Mouse (Mus musculus): ENCODE data around the gene Ankle2. TPM values are rescaled to one million over a fixed set of nuclear protein-coding genes. Genes with fewer than 3 reads are reported as not detected.

The Ankle2 gene
- total RNA-seq (2023) = 74.5 to 81.8 TPM (median 79.4 TPM) in 4 replicates

DNA sequence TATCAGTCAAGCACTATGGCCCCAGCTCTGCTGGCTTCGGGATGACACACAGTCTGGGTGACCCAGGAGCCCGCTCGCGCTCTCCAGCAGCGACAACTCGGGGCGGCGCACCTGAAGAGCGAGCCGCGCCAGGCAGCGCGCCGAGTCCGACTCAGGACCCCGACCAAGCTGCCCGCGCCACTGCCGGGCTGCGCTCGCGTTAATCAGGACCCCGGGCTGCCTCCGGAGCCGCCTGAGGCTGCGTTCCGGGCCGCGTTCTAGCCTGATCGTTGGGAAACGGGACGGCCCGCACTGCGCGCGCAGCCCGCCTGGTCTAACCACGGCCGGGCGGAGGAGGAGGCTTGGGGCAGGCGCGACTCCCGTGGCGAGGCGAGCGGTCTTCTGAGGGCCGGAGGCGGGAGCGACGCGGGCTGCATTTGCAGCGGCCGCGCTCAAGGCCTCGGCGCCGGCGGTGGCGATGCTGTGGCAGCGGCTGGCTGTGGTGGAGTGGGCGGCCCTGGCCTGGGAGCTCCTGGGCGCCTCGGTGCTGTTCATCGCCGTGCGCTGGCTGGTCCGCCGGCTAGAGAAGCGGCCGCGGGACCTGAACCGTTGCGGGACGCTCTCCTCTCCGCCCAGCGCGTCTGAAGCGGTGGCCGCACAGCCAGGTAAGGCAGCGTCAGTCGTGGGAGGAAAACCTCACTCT lies at the start of gene Ankle2:
Ankle2 (plus strand) TSS at position 225 of the 682 bp plus-strand sequence.

DNA sequence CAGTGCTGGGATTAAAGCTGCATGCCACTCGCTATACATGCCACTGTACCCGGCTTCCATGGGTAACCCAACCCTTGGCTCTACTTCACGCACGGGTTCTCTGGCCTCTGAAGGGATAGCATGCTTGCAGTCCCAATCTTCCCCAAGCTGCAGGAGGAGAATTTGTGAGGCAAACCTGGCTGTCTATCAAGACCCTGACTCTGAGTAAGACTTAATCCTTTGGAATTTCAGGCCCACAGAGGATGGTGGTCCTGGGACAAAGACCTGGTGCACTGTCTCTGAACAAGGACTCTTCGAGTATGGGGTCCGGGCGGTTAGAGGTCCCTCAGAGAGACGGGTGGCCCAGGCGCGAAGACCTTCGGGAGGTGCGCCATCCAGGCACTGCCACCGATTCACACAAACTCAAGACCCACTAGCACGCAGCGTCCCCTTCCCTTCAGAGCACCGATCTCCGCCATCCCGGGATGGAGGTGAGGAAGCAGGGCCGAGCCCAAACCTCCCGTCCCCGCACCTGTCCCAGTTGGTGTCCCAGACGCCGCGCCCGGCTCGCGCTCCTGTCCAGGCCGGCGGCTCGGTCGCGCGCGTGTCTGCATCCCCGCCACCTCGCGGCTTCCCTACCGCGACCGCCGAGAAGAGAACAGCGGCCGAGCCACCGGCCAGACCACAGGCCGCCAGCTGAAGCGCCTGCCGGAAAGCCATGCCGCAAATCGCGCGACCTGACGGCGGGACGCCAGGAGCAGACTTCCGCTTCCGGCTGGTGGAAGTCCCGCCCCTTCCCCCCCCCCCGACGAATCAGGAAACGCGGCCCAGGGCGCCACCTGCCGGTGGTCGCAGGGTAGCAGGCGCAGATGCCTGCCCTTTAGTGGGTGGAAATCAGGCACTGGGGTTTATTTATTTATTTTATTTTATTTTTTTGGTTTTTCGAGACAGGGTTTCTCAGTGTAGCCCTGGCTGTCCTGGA lies 38.6 kb downstream of the Ankle2 start, which contains the start of gene Pgam5:
Pgam5 (minus strand) TSS at position 773 of the 961 bp plus-strand sequence.

DNA sequence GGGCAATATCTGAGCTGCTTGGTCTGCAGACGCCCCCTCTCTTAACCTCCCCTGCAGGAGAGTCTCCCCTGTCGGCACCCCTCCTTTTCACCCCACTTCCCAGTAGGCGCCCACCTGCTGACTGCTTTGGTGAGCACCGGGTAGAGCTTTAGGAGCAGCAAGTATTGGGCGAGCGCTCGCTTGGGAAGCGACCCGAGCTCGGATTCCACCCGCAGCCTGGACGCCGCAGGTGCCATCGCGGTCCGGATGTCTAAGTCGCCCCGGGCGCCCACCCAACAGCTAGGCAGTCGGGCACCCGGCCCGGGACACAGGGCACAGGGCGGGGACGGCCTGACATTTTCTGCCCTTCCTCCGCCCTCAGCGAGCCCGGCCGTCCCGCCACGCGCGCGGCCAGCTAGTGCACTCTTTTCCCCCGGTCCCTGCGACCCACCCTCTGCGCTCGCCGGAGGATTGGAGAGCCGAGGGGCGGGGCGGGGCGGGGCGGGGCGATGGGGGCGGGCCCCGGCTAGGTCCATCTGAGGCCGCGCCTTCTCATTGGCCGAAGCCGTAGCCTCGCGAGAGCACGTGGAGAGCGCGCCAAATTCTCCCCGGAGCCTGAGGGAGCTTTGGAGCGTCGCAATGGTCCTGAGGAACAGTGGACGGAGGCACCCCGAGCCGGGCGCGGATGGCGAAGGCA lies 55.1 kb downstream of the Ankle2 start, which contains the start of the genes Pxmp2 and Pole:
Pxmp2 (minus strand) TSS at position 417 of the 676 bp plus-strand sequence.
Pole (plus strand) TSS at position 537 of the 676 bp plus-strand sequence.

Other genes starting within 250 kb of the Ankle2 start
- 33.6 to 50.3 TPM (median 47.2 TPM) in 4 replicates for gene Zfp932, start 234.5 kb upstream of the Ankle2 start, total RNA-seq (2023)
- 8.8 to 18.2 TPM (median 14.0 TPM) in 4 replicates for gene Gm17655, start 158.5 kb upstream of the Ankle2 start, total RNA-seq (2023)
- 0.43 to 2.3 TPM (median 0.62 TPM) in 4 replicates for gene Gm35315, start 136.6 kb upstream of the Ankle2 start, total RNA-seq (2023)
- gene Plcxd1, start 131.0 kb upstream of the Ankle2 start, total RNA-seq (2023) = 2.0 to 3.4 TPM (median 2.6 TPM) in 4 replicates
- gene Gtpbp6, start 122.8 kb upstream of the Ankle2 start, total RNA-seq (2023) = 124 to 140 TPM (median 133 TPM) in 4 replicates
- 8.0 to 10.5 TPM (median 8.5 TPM) in 4 replicates for gene Zfp605, start 120.9 kb upstream of the Ankle2 start, total RNA-seq (2023)
- gene Chfr, start 95.2 kb upstream of the Ankle2 start, total RNA-seq (2023) = 86.1 to 101 TPM (median 93.2 TPM) in 4 replicates
- gene Golga3, start 54.3 kb upstream of the Ankle2 start, total RNA-seq (2023) = 33.6 to 40.5 TPM (median 37.6 TPM) in 4 replicates
- gene Pgam5, start 38.9 kb downstream of the Ankle2 start, total RNA-seq (2023) = 27.9 to 42.8 TPM (median 37.3 TPM) in 4 replicates
- 1.5 to 4.0 TPM (median 3.0 TPM) in 4 replicates for gene Pxmp2, start 55.2 kb downstream of the Ankle2 start, total RNA-seq (2023)
- 7.2 to 11.7 TPM (median 8.9 TPM) in 4 replicates for gene Pole, start 55.3 kb downstream of the Ankle2 start, total RNA-seq (2023)
- gene P2rx2, start 112.2 kb downstream of the Ankle2 start, total RNA-seq (2023) = 0.29 to 0.72 TPM (median 0.46 TPM) in 3 of 4 replicates, not detected in the other
- gene Lrcol1, start 113.7 kb downstream of the Ankle2 start, total RNA-seq (2023) = not detected in 4 replicates
- gene Fbrsl1, start 217.5 kb downstream of the Ankle2 start, total RNA-seq (2023) = 127 to 155 TPM (median 135 TPM) in 4 replicates

Measured in B cell, adult 62 days (primary cell).